Mouse (Mus musculus) megakaryocyte, embryonic 14.5 days (primary cell): Measurements from ENCODE around the gene Slc19a3. TPM values are rescaled to one million over a fixed set of nuclear protein-coding genes. Genes with fewer than 3 reads are reported as not detected.
"Not testable (repeated sequence)": the region's sequence is repeated elsewhere in the genome, so short reads cannot be mapped to it uniquely, and the experiment has no call there.

ENCODE experiments used
- H3K27me3 ChIP-seq: replicated peaks from 2 replicates; pipeline ENCODE3; 2012; ENCODE audit warnings: inconsistent platforms
- H3K36me3 ChIP-seq: replicated peaks from 2 replicates; pipeline ENCODE3; 2012; ENCODE audit warnings: low read length, inconsistent platforms, mixed read lengths
- H3K4me1 ChIP-seq: 2 replicates; pipeline ENCODE4 v1.6.1; 2012; ENCODE audit warnings: inconsistent platforms
- H3K4me3 ChIP-seq: replicated peaks from 2 replicates; pipeline ENCODE3; 2012; ENCODE audit warnings: moderate library complexity, mild to moderate bottlenecking, inconsistent platforms
- H3K9me3 ChIP-seq: 2 replicates; pipeline ENCODE4 v1.6.1; 2012; ENCODE audit warnings: inconsistent platforms
- FLI1 ChIP-seq: IDR thresholded peaks from 2 replicates; pipeline ENCODE4 v1.6.1; 2012; ENCODE audit warnings: low read length, inconsistent platforms, mixed read lengths
- GATA1 ChIP-seq: IDR thresholded peaks from 3 replicates; pipeline ENCODE4 v1.6.1; 2012; ENCODE audit warnings: mixed read lengths, low read length, inconsistent platforms, borderline replicate concordance
- polyA plus RNA-seq: library from polyadenylated mRNA; stranded (reverse); fragments of >175 nt; gene quantifications from 2 replicates; pipeline ENCODE4 v1.2.3, GENCODE M21; 2012; ENCODE audit warnings: low replicate concordance; ENCODE audit not compliant: insufficient read depth

Slc19a3 gene
- polyA plus RNA-seq, 1 experiment, result not detected

- Histone ChIP-seq H3K27me3 (no peaks in the 10 kb centered on the region), H3K4me1 (no peaks in the 10 kb centered on the region)
- TF ChIP-seq FLI1 (no peak), GATA1 (no peak)
These were observed 22.8 kb downstream of the Slc19a3 start for GRCm38 (mm10) chr1:83015329-83015879.

GRCm38 (mm10) chr1:83014477-83014876, 23.8 kb downstream of the Slc19a3 start:
- Histone ChIP-seq H3K4me1 (no peaks in the 10 kb centered on the region), H3K9me3 (0 out of 2 replicates have a peak, but pooled peaks cover 10% of the 10 kb centered on the region), H3K36me3 (no peaks in the 10 kb centered on the region), H3K4me3 (no peak overlapping the region), H3K27me3 (no peaks in the 10 kb centered on the region)
- no peak for TF ChIP-seq GATA1
- no peak for TF ChIP-seq FLI1

More at GRCm38 (mm10) chr1:83015329-83015879, 22.8 kb downstream of the Slc19a3 start:
- Histone ChIP-seq H3K4me3 (no peak overlapping the region), H3K36me3 (no peaks in the 10 kb centered on the region), H3K9me3 (0 out of 2 replicates have a peak, but pooled peaks cover 10% of the 10 kb centered on the region)

DNA sequence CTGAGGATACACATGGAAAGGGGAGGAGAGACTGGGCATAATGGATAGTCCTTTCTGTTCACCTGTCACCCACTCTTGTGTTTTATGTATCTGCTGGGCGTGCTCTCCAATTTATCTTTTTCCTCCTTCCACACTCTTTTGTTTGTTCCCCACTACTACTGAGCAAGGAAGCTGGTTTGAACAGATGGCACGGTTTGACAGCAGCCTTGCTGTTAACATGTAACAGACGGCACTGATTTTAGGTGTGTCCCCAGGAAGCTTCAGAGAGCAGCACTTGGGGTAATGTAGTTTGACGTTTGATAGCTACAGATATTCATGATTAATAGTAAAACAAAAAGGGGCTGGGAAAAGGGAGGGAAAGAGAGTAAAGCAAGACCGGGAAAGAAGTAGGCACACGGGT, 30.8 kb downstream of the Slc19a3 start:
- no peak for TF ChIP-seq FLI1
- no peak for TF ChIP-seq GATA1
- Histone ChIP-seq H3K36me3 (no peaks in the 10 kb centered on the region), H3K4me3 (no peak overlapping the region), H3K27me3 (no peaks in the 10 kb centered on the region), H3K4me1 (no peaks in the 10 kb centered on the region), H3K9me3 (peaks cover 20% of the 10 kb centered on the region; the same call in 1 of the 2 replicates)

GRCm38 (mm10) chr1:83006218-83007179, 31.7 kb downstream of the Slc19a3 start:
- no peaks in the 10 kb centered on the region for H3K36me3 ChIP-seq
- no peak overlapping the region for H3K4me3 ChIP-seq
- no peaks in the 10 kb centered on the region for H3K4me1 ChIP-seq
- TF ChIP-seq GATA1, result no peak
- TF ChIP-seq FLI1, result no peak
- H3K27me3 ChIP-seq, result no peaks in the 10 kb centered on the region
- peaks cover 17% of the 10 kb centered on the region; the same call in 1 of the 2 replicates for H3K9me3 ChIP-seq

GRCm38 (mm10) chr1:83000306-83000705, 37.9 kb downstream of the Slc19a3 start, which contains the start of gene Gm47959:
Gene Gm47959 (plus strand): TSS chr1:83000548.
- peaks cover 14% of the 10 kb centered on the region; the same call in 1 of the 2 replicates for H3K9me3 ChIP-seq
- H3K4me1 ChIP-seq, H3K4me3 ChIP-seq, H3K36me3 ChIP-seq, H3K27me3 ChIP-seq: not testable (repeated sequence)

- no peaks in the 10 kb centered on the region for H3K9me3 ChIP-seq
- no peaks in the 10 kb centered on the region for H3K4me1 ChIP-seq
- no peak for TF ChIP-seq GATA1
- TF ChIP-seq FLI1, result no peak
- H3K36me3 ChIP-seq, result no peaks in the 10 kb centered on the region
- H3K4me3 ChIP-seq, result no peak overlapping the region
- peaks cover 5% of the 10 kb centered on the region for H3K27me3 ChIP-seq
These were observed 44.3 kb downstream of the Slc19a3 start for GRCm38 (mm10) chr1:82993947-82994346.

- peaks cover 5% of the 10 kb centered on the region for H3K27me3 ChIP-seq
- H3K36me3 ChIP-seq, result no peaks in the 10 kb centered on the region
- TF ChIP-seq GATA1 (no peak), FLI1 (no peak)
These were observed 46.2 kb downstream of the Slc19a3 start for GRCm38 (mm10) chr1:82992093-82992492.

DNA sequence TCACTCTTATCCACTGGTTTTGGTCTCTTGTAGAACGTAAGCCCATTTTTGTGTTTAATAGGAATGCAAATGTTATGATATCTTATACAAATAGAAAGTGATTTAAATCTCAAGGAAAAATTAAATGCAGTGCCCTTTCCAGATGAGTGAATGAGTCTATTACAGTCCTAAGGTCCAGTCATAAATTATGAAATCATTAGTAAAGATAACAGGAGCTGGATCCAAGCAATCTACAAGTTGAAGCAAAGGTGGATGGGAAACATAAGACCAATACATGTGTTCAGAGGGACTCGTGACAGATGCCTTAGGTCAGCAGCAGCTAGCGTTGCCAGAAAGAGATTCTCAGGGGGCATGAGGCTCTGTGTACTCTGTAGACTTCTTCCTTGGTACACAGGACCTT, 46.7 kb downstream of the Slc19a3 start:
- peaks cover 5% of the 10 kb centered on the region for H3K27me3 ChIP-seq
- no peaks in the 10 kb centered on the region for H3K36me3 ChIP-seq
- H3K4me3 ChIP-seq, result no peak overlapping the region
- no peak for TF ChIP-seq FLI1
- TF ChIP-seq GATA1, result no peak
- no peaks in the 10 kb centered on the region for H3K9me3 ChIP-seq
- no peaks in the 10 kb centered on the region for H3K4me1 ChIP-seq

More at GRCm38 (mm10) chr1:82992093-82992492, 46.2 kb downstream of the Slc19a3 start:
- H3K9me3 ChIP-seq, result no peaks in the 10 kb centered on the region
- H3K4me1 ChIP-seq, result no peaks in the 10 kb centered on the region
- no peak overlapping the region for H3K4me3 ChIP-seq

DNA sequence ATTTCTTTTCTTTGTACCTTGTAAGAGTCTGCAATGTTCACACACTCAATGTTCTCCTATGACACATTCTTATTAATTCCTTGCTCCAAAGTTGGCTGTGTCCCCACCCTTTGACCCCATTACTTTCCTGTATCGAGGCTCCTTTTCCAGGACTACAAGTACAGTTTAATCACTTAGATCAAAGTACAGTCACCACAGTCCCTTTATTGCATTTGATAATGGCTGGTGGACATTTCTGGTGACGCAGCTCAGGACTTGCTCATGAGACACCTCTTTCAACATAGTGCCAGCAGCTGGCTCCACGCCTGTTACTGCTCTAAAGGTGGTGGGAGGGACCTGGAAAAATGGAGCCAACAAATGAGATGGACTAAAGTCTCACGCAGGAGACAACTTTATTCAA, 47.2 kb downstream of the Slc19a3 start:
- H3K4me3 ChIP-seq, result no peak overlapping the region
- H3K27me3 ChIP-seq, result peaks cover 5% of the 10 kb centered on the region
- H3K36me3 ChIP-seq, result no peaks in the 10 kb centered on the region
- no peaks in the 10 kb centered on the region for H3K4me1 ChIP-seq
- H3K9me3 ChIP-seq, result no peaks in the 10 kb centered on the region
- TF ChIP-seq GATA1 (no peak), FLI1 (no peak)

- H3K4me3 ChIP-seq, result no peak overlapping the region
- TF ChIP-seq GATA1 (no peak), FLI1 (no peak)
- no peaks in the 10 kb centered on the region for H3K36me3 ChIP-seq
- peaks cover 5% of the 10 kb centered on the region for H3K27me3 ChIP-seq
- H3K9me3 ChIP-seq, result peaks cover 13% of the 10 kb centered on the region
- no peaks in the 10 kb centered on the region for H3K4me1 ChIP-seq
These were observed 50.6 kb downstream of the Slc19a3 start for GRCm38 (mm10) chr1:82987530-82988198.
